Mouse (Mus musculus): ENCODE results near the gene Srcap. TPM values are rescaled to one million over a fixed set of nuclear protein-coding genes. Genes with fewer than 3 reads are reported as not detected.

Gene Srcap
- polyA plus RNA-seq, 1 experiment from 2014 or later: 57.9 TPM

Small RNAs within 50 kb of the gene (microRNA-seq; reads per million reads assigned to microRNA genes)
- gene Gm47278 (not detected), gene Mir7060 (not detected)

Other genes with a start within 250 kb of the Srcap start
- gene Sephs2, start 237.9 kb upstream of the Srcap start, polyA plus RNA-seq (2015; fragmentation: Nextera tagmentation; extraction: Ambion mirVana): 112 and 113 TPM in 2 replicates
- 0.82 and 1.2 TPM in 2 replicates for gene Itgal, start 215.7 kb upstream of the Srcap start, polyA plus RNA-seq (2015; fragmentation: Nextera tagmentation; extraction: Ambion mirVana)
- gene Zfp768, start 166.4 kb upstream of the Srcap start, polyA plus RNA-seq (2015; fragmentation: Nextera tagmentation; extraction: Ambion mirVana): 21.5 and 25.1 TPM in 2 replicates
- gene Zfp747, start 135.9 kb upstream of the Srcap start, polyA plus RNA-seq (2015; fragmentation: Nextera tagmentation; extraction: Ambion mirVana): 8.3 and 10.7 TPM in 2 replicates
- gene 9130019O22Rik, start 124.8 kb upstream of the Srcap start, polyA plus RNA-seq (2015; fragmentation: Nextera tagmentation; extraction: Ambion mirVana): 5.7 and 6.3 TPM in 2 replicates
- gene E430018J23Rik, start 118.4 kb upstream of the Srcap start, polyA plus RNA-seq (2015; fragmentation: Nextera tagmentation; extraction: Ambion mirVana): 7.1 and 8.0 TPM in 2 replicates
- gene Zfp764, start 105.2 kb upstream of the Srcap start, polyA plus RNA-seq (2015; fragmentation: Nextera tagmentation; extraction: Ambion mirVana): 7.6 and 8.0 TPM in 2 replicates
- 24.5 and 27.1 TPM in 2 replicates for gene Zfp688, start 89.9 kb upstream of the Srcap start, polyA plus RNA-seq (2015; fragmentation: Nextera tagmentation; extraction: Ambion mirVana)
- gene Zfp689, start 62.8 kb upstream of the Srcap start, polyA plus RNA-seq (2015; fragmentation: Nextera tagmentation; extraction: Ambion mirVana): 8.1 and 8.9 TPM in 2 replicates
- gene Prr14, start 52.4 kb upstream of the Srcap start, polyA plus RNA-seq (2015; fragmentation: Nextera tagmentation; extraction: Ambion mirVana): 36.0 and 47.4 TPM in 2 replicates
- 10.2 and 11.9 TPM in 2 replicates for gene Fbrs, start 32.8 kb upstream of the Srcap start, polyA plus RNA-seq (2015; fragmentation: Nextera tagmentation; extraction: Ambion mirVana)
- gene Gm42715, start 7.6 kb downstream of the Srcap start, polyA plus RNA-seq (2015; fragmentation: Nextera tagmentation; extraction: Ambion mirVana): 18.7 and 19.4 TPM in 2 replicates
- gene Tmem265, start 49.4 kb downstream of the Srcap start, polyA plus RNA-seq (2015; fragmentation: Nextera tagmentation; extraction: Ambion mirVana): 8.7 and 10.4 TPM in 2 replicates
- gene Phkg2, start 61.4 kb downstream of the Srcap start, polyA plus RNA-seq (2015; fragmentation: Nextera tagmentation; extraction: Ambion mirVana): 34.6 and 42.5 TPM in 2 replicates
- 14.1 and 16.4 TPM in 2 replicates for gene Ccdc189, start 76.6 kb downstream of the Srcap start, polyA plus RNA-seq (2015; fragmentation: Nextera tagmentation; extraction: Ambion mirVana)
- gene Rnf40, start 76.8 kb downstream of the Srcap start, polyA plus RNA-seq (2015; fragmentation: Nextera tagmentation; extraction: Ambion mirVana): 47.2 and 48.3 TPM in 2 replicates
- 17.2 and 18.9 TPM in 2 replicates for gene Zfp629, start 103.8 kb downstream of the Srcap start, polyA plus RNA-seq (2015; fragmentation: Nextera tagmentation; extraction: Ambion mirVana)
- gene Bcl7c, start 196.9 kb downstream of the Srcap start, polyA plus RNA-seq (2015; fragmentation: Nextera tagmentation; extraction: Ambion mirVana): 64.2 and 66.8 TPM in 2 replicates
- gene Ctf1, start 200.8 kb downstream of the Srcap start, polyA plus RNA-seq (2015; fragmentation: Nextera tagmentation; extraction: Ambion mirVana): 15.3 and 16.5 TPM in 2 replicates
- 0.31 and 0.33 TPM in 2 replicates for gene Ctf2, start 220.2 kb downstream of the Srcap start, polyA plus RNA-seq (2015; fragmentation: Nextera tagmentation; extraction: Ambion mirVana)
- 5.6 and 6.8 TPM in 2 replicates for gene Fbxl19, start 232.6 kb downstream of the Srcap start, polyA plus RNA-seq (2015; fragmentation: Nextera tagmentation; extraction: Ambion mirVana)

Data from kidney, embryonic 15.5 days (tissue).